Mouse (Mus musculus): ENCODE measurements around the gene Prkd2. TPM values are rescaled to one million over a fixed set of nuclear protein-coding genes. Genes with fewer than 3 reads are reported as not detected.

The Prkd2 gene
- polyA plus RNA-seq, 1 experiment from 2014 or later = 3.2 TPM

- H3K27me3 ChIP-seq = peaks cover 63% of the 10 kb centered on the region
- no peak overlapping the region for H3K27ac ChIP-seq (replicated peaks)
- H3K4me2 ChIP-seq = peak overlapping the region; percentile 48; the same call in 1 of the 2 replicates
- H3K4me3 ChIP-seq (replicated peaks) = no peak overlapping the region
- 32% methylated on average over 10 of the region's 10 CpGs for WGBS (ENCODE audit: insufficient replicate concordance)
- H3K9ac ChIP-seq = no peak overlapping the region
- H3K4me1 ChIP-seq (replicated peaks) = peaks cover 25% of the 10 kb centered on the region
- H3K36me3 ChIP-seq (replicated peaks) = no peaks in the 10 kb centered on the region
- no peak for ATAC-seq (ENCODE audit: insufficient read depth)
- no peaks in the 10 kb centered on the region for H3K9me3 ChIP-seq (replicated peaks)
Measured at GRCm38 (mm10) chr7:16895511-16895910, 52.8 kb downstream of the Prkd2 start.

DNA sequence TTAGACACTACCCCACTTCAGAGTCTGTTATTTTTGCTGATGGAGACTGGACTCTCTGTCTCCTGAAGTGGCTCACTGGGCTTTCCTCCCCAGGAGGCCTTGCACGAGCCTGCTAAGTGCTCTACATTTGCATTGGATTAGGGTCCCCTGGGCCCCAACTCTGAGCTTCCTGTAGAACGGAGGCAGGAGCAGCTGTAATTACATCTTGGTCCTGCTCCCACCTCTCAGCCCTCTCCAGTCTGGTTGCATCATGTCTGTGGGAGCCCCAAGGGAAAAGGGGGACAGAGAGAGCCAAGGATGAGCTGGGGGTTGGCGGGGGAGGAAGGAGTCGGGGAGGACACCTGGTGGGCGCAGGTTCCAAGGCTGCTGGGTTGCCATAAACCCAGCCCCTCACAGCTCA lies 57.8 kb downstream of the Prkd2 start:
- no peaks in the 10 kb centered on the region for H3K9me3 ChIP-seq (replicated peaks)
- H3K36me3 ChIP-seq (replicated peaks) = no peaks in the 10 kb centered on the region
- ATAC-seq (ENCODE audit: insufficient read depth) = no peak
- 40% methylated on average over 5 of the region's 5 CpGs for WGBS (ENCODE audit: insufficient replicate concordance)
- peaks cover 25% of the 10 kb centered on the region for H3K4me1 ChIP-seq (replicated peaks)
- H3K27ac ChIP-seq (replicated peaks) = no peak overlapping the region
- no peak overlapping the region for H3K9ac ChIP-seq
- H3K27me3 ChIP-seq = peaks cover 16% of the 10 kb centered on the region
- H3K4me3 ChIP-seq (replicated peaks) = no peak overlapping the region
- H3K4me2 ChIP-seq = no peak overlapping the region

GRCm38 (mm10) chr7:16903439-16903955 lies 60.8 kb downstream of the Prkd2 start:
- no peak overlapping the region for H3K27ac ChIP-seq (replicated peaks)
- no peak overlapping the region for H3K9ac ChIP-seq
- H3K4me3 ChIP-seq (replicated peaks) = no peak overlapping the region
- no peaks in the 10 kb centered on the region for H3K36me3 ChIP-seq (replicated peaks)
- peaks cover 36% of the 10 kb centered on the region for H3K27me3 ChIP-seq
- no peak for ATAC-seq (ENCODE audit: insufficient read depth)
- H3K4me2 ChIP-seq = no peak overlapping the region
- H3K9me3 ChIP-seq (replicated peaks) = no peaks in the 10 kb centered on the region
- WGBS (ENCODE audit: insufficient replicate concordance) = 15% methylated on average over 2 of the region's 2 CpGs
- H3K4me1 ChIP-seq (replicated peaks) = peaks cover 42% of the 10 kb centered on the region

DNA sequence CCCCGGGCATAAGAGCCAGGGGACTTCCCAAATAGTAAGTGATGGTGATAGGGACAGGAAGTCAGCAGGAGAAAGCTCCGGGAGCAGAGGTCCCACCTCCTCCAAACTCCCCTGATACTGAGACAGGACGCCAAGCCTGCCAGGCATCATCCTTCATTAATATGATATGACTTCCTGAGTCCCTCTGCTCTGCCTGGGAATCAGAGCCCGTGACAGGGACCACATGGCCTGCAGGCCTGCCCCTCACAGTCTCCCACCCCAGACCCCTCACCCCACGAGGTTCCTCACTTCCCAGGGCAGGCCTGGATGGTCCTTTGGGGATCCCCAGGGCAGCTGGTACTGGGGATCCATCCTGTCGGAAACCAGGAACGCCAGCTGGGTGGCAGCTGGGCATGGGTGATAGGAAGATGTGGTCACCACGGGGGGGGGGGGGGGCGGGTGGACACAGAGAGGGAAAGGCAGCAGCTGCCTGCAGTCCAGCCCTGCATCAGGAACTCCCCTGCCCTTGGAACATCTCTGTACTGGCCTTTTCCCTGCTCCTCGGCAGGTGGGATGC lies 61.5 kb downstream of the Prkd2 start:
- H3K4me1 ChIP-seq (replicated peaks) = peaks cover 46% of the 10 kb centered on the region
- WGBS (ENCODE audit: insufficient replicate concordance) = 40% methylated on average over 8 of the region's 10 CpGs
- H3K27me3 ChIP-seq = peaks cover 43% of the 10 kb centered on the region
- no peaks in the 10 kb centered on the region for H3K36me3 ChIP-seq (replicated peaks)
- ATAC-seq (ENCODE audit: insufficient read depth) = no peak
- H3K4me3 ChIP-seq (replicated peaks) = no peak overlapping the region
- no peak overlapping the region for H3K4me2 ChIP-seq
- H3K9ac ChIP-seq = no peak overlapping the region
- no peak overlapping the region for H3K27ac ChIP-seq (replicated peaks)
- H3K9me3 ChIP-seq (replicated peaks) = no peaks in the 10 kb centered on the region

- H3K9ac ChIP-seq = no peak overlapping the region
- no peak overlapping the region for H3K27ac ChIP-seq (replicated peaks)
- H3K4me2 ChIP-seq = no peak overlapping the region
- H3K4me3 ChIP-seq (replicated peaks) = no peak overlapping the region
- H3K36me3 ChIP-seq (replicated peaks) = no peaks in the 10 kb centered on the region
- no peaks in the 10 kb centered on the region for H3K9me3 ChIP-seq (replicated peaks)
- H3K27me3 ChIP-seq = peaks cover 40% of the 10 kb centered on the region
- H3K4me1 ChIP-seq (replicated peaks) = peaks cover 46% of the 10 kb centered on the region
- WGBS (ENCODE audit: insufficient replicate concordance) = 26% methylated on average over 9 of the region's 9 CpGs
- ATAC-seq (ENCODE audit: insufficient read depth) = no peak; the same call in 1 of the 2 replicates
Measured at GRCm38 (mm10) chr7:16905491-16906021, 62.9 kb downstream of the Prkd2 start.

DNA sequence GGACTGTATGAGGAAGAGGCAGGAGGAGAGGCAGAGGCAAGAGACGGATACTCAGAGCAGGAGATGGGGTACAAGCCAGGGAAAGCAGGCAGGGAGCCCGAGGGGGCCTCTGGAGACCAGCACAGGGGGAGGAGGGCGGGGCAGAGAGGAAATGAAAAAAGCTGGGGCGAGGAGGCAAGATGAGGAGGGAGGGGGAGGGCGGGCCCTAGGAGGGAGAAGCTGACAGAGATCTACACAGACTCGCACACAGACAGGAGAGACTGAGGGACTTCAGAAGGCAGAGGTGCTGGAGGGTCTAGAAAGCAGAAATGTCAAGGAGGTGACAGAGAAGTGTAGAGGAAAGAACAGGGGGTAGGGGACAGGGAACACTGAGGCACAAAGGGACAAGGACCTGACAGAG lies 63.6 kb downstream of the Prkd2 start, which contains the start of gene Ptgir:
Ptgir (plus strand) TSS at position 210 of the 400 bp plus-strand sequence.
- H3K4me1 ChIP-seq (replicated peaks) = peaks cover 46% of the 10 kb centered on the region
- 15% methylated on average over 6 of the region's 6 CpGs for WGBS (ENCODE audit: insufficient replicate concordance)
- no peaks in the 10 kb centered on the region for H3K9me3 ChIP-seq (replicated peaks)
- H3K27me3 ChIP-seq = peaks cover 37% of the 10 kb centered on the region
- H3K4me3 ChIP-seq (replicated peaks) = no peak within 1 kb of the TSS
- peak within 1 kb of the TSS; percentile 8; the same call in 1 of the 2 replicates for H3K4me2 ChIP-seq
- no peak for ATAC-seq (ENCODE audit: insufficient read depth)
- H3K27ac ChIP-seq (replicated peaks) = no peak within 1 kb of the TSS
- no peaks in the 10 kb centered on the region for H3K36me3 ChIP-seq (replicated peaks)
- no peak within 1 kb of the TSS for H3K9ac ChIP-seq

DNA sequence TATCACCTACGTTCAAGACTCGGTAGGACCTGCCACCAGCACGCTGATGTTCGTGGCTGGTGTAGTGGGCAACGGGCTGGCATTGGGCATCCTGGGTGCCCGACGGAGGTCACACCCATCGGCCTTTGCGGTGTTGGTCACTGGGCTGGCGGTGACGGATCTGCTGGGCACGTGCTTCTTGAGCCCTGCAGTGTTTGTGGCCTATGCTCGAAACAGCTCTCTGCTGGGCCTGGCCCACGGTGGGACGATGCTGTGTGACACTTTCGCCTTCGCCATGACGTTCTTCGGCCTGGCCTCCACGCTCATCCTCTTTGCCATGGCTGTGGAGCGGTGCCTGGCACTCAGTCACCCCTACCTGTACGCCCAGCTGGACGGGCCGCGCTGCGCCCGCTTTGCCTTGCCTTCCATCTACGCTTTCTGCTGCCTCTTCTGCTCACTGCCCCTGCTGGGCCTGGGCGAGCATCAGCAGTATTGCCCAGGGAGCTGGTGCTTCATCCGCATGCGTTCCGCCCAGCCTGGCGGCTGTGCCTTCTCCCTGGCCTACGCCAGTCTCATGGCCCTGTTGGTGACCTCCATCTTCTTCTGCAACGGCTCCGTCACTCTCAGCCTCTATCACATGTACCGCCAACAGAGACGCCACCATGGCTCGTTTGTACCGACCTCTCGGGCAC lies 64.3 kb downstream of the Prkd2 start:
- H3K9me3 ChIP-seq (replicated peaks) = no peaks in the 10 kb centered on the region
- no peak overlapping the region for H3K4me2 ChIP-seq
- H3K4me3 ChIP-seq (replicated peaks) = no peak overlapping the region
- H3K27ac ChIP-seq (replicated peaks) = no peak overlapping the region
- H3K4me1 ChIP-seq (replicated peaks) = peaks cover 43% of the 10 kb centered on the region
- 80% methylated on average over 41 of the region's 41 CpGs for WGBS (ENCODE audit: insufficient replicate concordance)
- no peak for ATAC-seq (ENCODE audit: insufficient read depth)
- no peaks in the 10 kb centered on the region for H3K36me3 ChIP-seq (replicated peaks)
- H3K27me3 ChIP-seq = peaks cover 37% of the 10 kb centered on the region
- no peak overlapping the region for H3K9ac ChIP-seq

DNA sequence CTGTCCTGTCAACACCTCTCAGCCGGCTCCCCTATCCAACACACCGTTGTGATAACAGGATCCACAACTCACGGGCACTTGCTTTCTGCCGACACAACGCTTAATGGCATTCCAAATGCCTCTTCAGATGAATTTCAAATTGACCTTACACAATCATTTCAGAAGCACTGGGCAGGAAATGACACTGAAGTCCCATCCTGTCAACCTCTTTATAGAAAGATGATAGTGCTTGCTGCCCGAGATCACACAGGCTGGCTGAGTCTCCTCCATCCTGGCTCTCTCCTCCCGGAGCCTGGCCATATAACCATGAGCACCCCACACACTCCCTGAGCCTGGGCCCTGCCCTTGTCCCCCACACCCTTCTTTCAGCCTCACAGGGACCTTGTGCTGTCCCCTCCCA lies 65.1 kb downstream of the Prkd2 start:
- H3K27ac ChIP-seq (replicated peaks) = no peak overlapping the region
- no peak for ATAC-seq (ENCODE audit: insufficient read depth)
- H3K4me3 ChIP-seq (replicated peaks) = no peak overlapping the region
- peak overlapping the region; percentile 35 for H3K4me2 ChIP-seq
- no peaks in the 10 kb centered on the region for H3K9me3 ChIP-seq (replicated peaks)
- no peak overlapping the region for H3K9ac ChIP-seq
- WGBS (ENCODE audit: insufficient replicate concordance) = 37% methylated on average over 7 of the region's 7 CpGs
- peaks cover 39% of the 10 kb centered on the region for H3K4me1 ChIP-seq (replicated peaks)
- H3K36me3 ChIP-seq (replicated peaks) = no peaks in the 10 kb centered on the region
- H3K27me3 ChIP-seq = peaks cover 37% of the 10 kb centered on the region

GRCm38 (mm10) chr7:16908367-16908766 lies 65.7 kb downstream of the Prkd2 start:
- Histone ChIP-seq H3K9me3 (replicated peaks) (no peaks in the 10 kb centered on the region), H3K27me3 (peaks cover 37% of the 10 kb centered on the region), H3K36me3 (replicated peaks) (no peaks in the 10 kb centered on the region), H3K27ac (replicated peaks) (no peak overlapping the region), H3K4me2 (peak overlapping the region; percentile 35), H3K4me1 (replicated peaks) (peaks cover 37% of the 10 kb centered on the region), H3K9ac (no peak overlapping the region), H3K4me3 (replicated peaks) (no peak overlapping the region)
- ATAC-seq (ENCODE audit: insufficient read depth) = no peak
- WGBS (ENCODE audit: insufficient replicate concordance) = 12% methylated on average over 11 of the region's 11 CpGs

- Histone ChIP-seq H3K4me2 (no peak overlapping the region), H3K27me3 (peaks cover 37% of the 10 kb centered on the region), H3K36me3 (replicated peaks) (no peaks in the 10 kb centered on the region), H3K4me1 (replicated peaks) (peaks cover 33% of the 10 kb centered on the region), H3K4me3 (replicated peaks) (no peak overlapping the region), H3K9ac (no peak overlapping the region), H3K27ac (replicated peaks) (no peak overlapping the region), H3K9me3 (replicated peaks) (no peaks in the 10 kb centered on the region)
- no peak for ATAC-seq (ENCODE audit: insufficient read depth)
- WGBS (ENCODE audit: insufficient replicate concordance) = 47% methylated on average over 11 of the region's 11 CpGs
Measured at GRCm38 (mm10) chr7:16908859-16909258, 66.2 kb downstream of the Prkd2 start.

DNA sequence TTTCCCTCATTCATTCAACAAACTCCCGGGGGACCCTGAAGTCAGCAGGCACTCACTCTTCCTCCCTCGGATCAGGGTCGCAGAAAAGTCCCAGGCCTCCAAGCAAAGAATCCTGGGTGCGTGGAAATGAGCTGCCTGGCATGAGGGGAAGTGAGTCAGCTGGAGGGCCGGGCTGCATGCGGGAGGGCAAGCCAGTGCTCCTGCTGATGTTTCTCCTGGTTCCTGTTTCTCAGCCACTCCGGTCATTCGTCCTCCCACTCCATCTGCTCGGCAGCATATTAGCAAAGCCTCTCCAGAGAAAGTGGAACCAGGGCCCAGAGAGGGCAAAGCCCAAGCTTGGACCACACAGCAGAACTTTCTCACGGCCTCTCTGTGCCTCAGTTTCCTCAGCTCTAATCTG lies 67.2 kb downstream of the Prkd2 start:
- Histone ChIP-seq H3K27me3 (peaks cover 37% of the 10 kb centered on the region), H3K9me3 (replicated peaks) (no peaks in the 10 kb centered on the region), H3K4me2 (no peak overlapping the region), H3K27ac (replicated peaks) (no peak overlapping the region), H3K4me1 (replicated peaks) (peaks cover 29% of the 10 kb centered on the region), H3K9ac (no peak overlapping the region), H3K36me3 (replicated peaks) (peaks cover 6% of the 10 kb centered on the region), H3K4me3 (replicated peaks) (no peak overlapping the region)
- ATAC-seq (ENCODE audit: insufficient read depth) = no peak
- 16% methylated on average over 10 of the region's 10 CpGs for WGBS (ENCODE audit: insufficient replicate concordance)
